Mouse (Mus musculus) stomach, postnatal 0 days (tissue): ENCODE results near the gene Selenof.

Source experiments
- CTCF ChIP-seq: IDR thresholded peaks from 2 replicates; pipeline ENCODE4 v1.5.1; 2016; ENCODE audit warnings: antibody characterized with exemption, low read depth, mild to moderate bottlenecking, moderate library complexity
- EP300 ChIP-seq: optimal IDR thresholded peaks from 2 replicates; pipeline ENCODE3; 2016; ENCODE audit warnings: antibody characterized with exemption

DNA sequence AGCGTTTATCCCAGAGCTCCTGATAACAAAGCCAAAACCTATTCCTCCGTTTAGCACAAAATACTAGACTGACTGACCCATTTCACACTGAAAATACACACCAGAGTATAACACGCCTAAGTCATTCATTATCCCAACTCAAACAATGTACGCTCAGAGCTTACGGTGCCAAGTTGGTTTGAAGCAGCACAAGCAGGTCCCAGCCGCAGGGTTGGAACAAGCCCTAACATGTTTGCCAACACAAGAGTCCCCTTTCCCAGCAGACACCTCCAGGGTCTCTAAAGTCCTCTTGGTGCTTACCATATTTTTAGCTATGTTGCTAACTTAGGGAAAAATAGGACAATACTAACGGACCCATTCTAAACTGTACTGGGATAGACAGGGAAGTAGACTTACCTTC is 15.0 kb upstream of the Selenof start:
- TF ChIP-seq CTCF (no peak), EP300 (no peak)
